Mouse (Mus musculus) C2C12 (cell line): Measurements from ENCODE around the gene Taf8. TPM values are rescaled to one million over a fixed set of nuclear protein-coding genes. Genes with fewer than 3 reads are reported as not detected.

Experiments
- H3K27me3 ChIP-seq: one replicate; pipeline ENCODE4 v1.6.1; 2011; ENCODE audit not compliant: control insufficient read depth, insufficient read depth, insufficient read length
- H3K36me3 ChIP-seq: one replicate; pipeline ENCODE4 v1.6.1; 2011; ENCODE audit not compliant: control insufficient read depth, insufficient read depth
- H3K4me3 ChIP-seq: one replicate; pipeline ENCODE4 v1.5.1; 2011; ENCODE audit warnings: mild to moderate bottlenecking, control low read depth; ENCODE audit not compliant: poor library complexity, insufficient read depth, severe bottlenecking
- H3K79me2 ChIP-seq: one replicate; pipeline ENCODE4 v1.6.1; 2011; ENCODE audit not compliant: control insufficient read depth, insufficient read depth
- H3K79me3 ChIP-seq: one replicate; pipeline ENCODE4 v1.6.1; 2011; ENCODE audit warnings: low read depth, control low read depth
- H3ac ChIP-seq: one replicate; pipeline ENCODE3; 2011; ENCODE audit warnings: low read depth; ENCODE audit not compliant: control insufficient read depth, insufficient read length
- CEBPB ChIP-seq: IDR thresholded peaks from one replicate; pipeline ENCODE4 v1.6.1; 2011; ENCODE audit warnings: low read depth, mild to moderate bottlenecking, control low read depth, moderate library complexity
- CTCF ChIP-seq: IDR thresholded peaks from one replicate; pipeline ENCODE4 v1.5.1; 2011; ENCODE audit not compliant: control insufficient read depth, insufficient read depth, insufficient read length
- FOSL1 ChIP-seq: IDR thresholded peaks from one replicate; pipeline ENCODE4 v1.8.0; 2011; ENCODE audit warnings: mild to moderate bottlenecking, low read length; ENCODE audit not compliant: poor library complexity, insufficient read depth, severe bottlenecking
- MAX ChIP-seq: IDR thresholded peaks from one replicate; pipeline ENCODE4 v1.6.1; 2011; ENCODE audit warnings: mild to moderate bottlenecking, control low read depth
- MYOD1 ChIP-seq: IDR thresholded peaks from one replicate; pipeline ENCODE4 v1.6.1; 2011; ENCODE audit warnings: low read depth; ENCODE audit not compliant: control insufficient read depth, insufficient read length
- MYOG ChIP-seq: IDR thresholded peaks from one replicate; pipeline ENCODE4 v1.6.1; 2011; ENCODE audit not compliant: control insufficient read depth, insufficient read length; ENCODE audit errors: extremely low read depth
- USF1 ChIP-seq: IDR thresholded peaks from one replicate; pipeline ENCODE4 v1.6.1; 2011; ENCODE audit warnings: low read depth, mild to moderate bottlenecking, control low read depth, moderate library complexity
- polyA plus RNA-seq: library from polyadenylated mRNA; unstranded; fragments of >200 nt; fragmentation: generic; extraction: Trizol; gene quantifications from one replicate; pipeline ENCODE4 v1.2.1, GENCODE M21; 2012; ENCODE audit warnings: missing spikeins

Taf8 gene
- polyA plus RNA-seq, 1 experiment, result 12.2 TPM

GRCm38 (mm10) chr17:47445518-47445917 lies 56.6 kb downstream of the Taf8 start:
- H3K79me2 ChIP-seq, result no peaks in the 10 kb centered on the region
- no peaks in the 10 kb centered on the region for H3K79me3 ChIP-seq
- H3K4me3 ChIP-seq, result no peak overlapping the region
- H3K36me3 ChIP-seq, result no peaks in the 10 kb centered on the region
- TF ChIP-seq MAX (no peak), FOSL1 (no peak), CTCF (no peak), MYOD1 (no peak), USF1 (no peak), CEBPB (no peak), MYOG (no peak)
- no peak overlapping the region for H3ac ChIP-seq
- H3K27me3 ChIP-seq, result peaks cover 14% of the 10 kb centered on the region

GRCm38 (mm10) chr17:47444113-47444512 lies 58.0 kb downstream of the Taf8 start:
- TF ChIP-seq USF1 (no peak), CEBPB (no peak), CTCF (no peak), MYOD1 (no peak), MAX (no peak), MYOG (no peak)
- H3K27me3 ChIP-seq, result peaks cover 14% of the 10 kb centered on the region
- H3ac ChIP-seq, result no peak overlapping the region
- H3K36me3 ChIP-seq, result no peaks in the 10 kb centered on the region
- no peak overlapping the region for H3K4me3 ChIP-seq
- H3K79me3 ChIP-seq, result no peaks in the 10 kb centered on the region
- H3K79me2 ChIP-seq, result no peaks in the 10 kb centered on the region

GRCm38 (mm10) chr17:47442271-47442670 lies 59.8 kb downstream of the Taf8 start:
- TF ChIP-seq USF1 (no peak), CEBPB (no peak), MYOD1 (no peak), MAX (no peak), FOSL1 (no peak), MYOG (no peak), CTCF (no peak)
- H3K36me3 ChIP-seq, result no peaks in the 10 kb centered on the region
- no peak overlapping the region for H3ac ChIP-seq
- H3K4me3 ChIP-seq, result no peak overlapping the region
- no peaks in the 10 kb centered on the region for H3K79me3 ChIP-seq
- H3K27me3 ChIP-seq, result peaks cover 22% of the 10 kb centered on the region
- no peaks in the 10 kb centered on the region for H3K79me2 ChIP-seq

GRCm38 (mm10) chr17:47441296-47442051 lies 60.6 kb downstream of the Taf8 start:
- Histone ChIP-seq H3K36me3 (no peaks in the 10 kb centered on the region), H3K27me3 (peaks cover 30% of the 10 kb centered on the region), H3K79me2 (no peaks in the 10 kb centered on the region), H3ac (no peak overlapping the region), H3K4me3 (no peak overlapping the region), H3K79me3 (no peaks in the 10 kb centered on the region)
- TF ChIP-seq USF1, result peak; percentile 35
- no peak for TF ChIP-seq MYOD1

- H3K4me3 ChIP-seq, result no peak overlapping the region
- peaks cover 32% of the 10 kb centered on the region for H3K27me3 ChIP-seq
- H3K79me2 ChIP-seq, result no peaks in the 10 kb centered on the region
- H3ac ChIP-seq, result no peak overlapping the region
- no peaks in the 10 kb centered on the region for H3K79me3 ChIP-seq
- no peaks in the 10 kb centered on the region for H3K36me3 ChIP-seq
- no peak for TF ChIP-seq MAX
- TF ChIP-seq MYOD1, result no peak
- TF ChIP-seq FOSL1, result no peak
- no peak for TF ChIP-seq MYOG
- TF ChIP-seq USF1, result no peak
- no peak for TF ChIP-seq CEBPB
- TF ChIP-seq CTCF, result no peak
Observed at GRCm38 (mm10) chr17:47440359-47440890, 61.7 kb downstream of the Taf8 start.

- Histone ChIP-seq H3K27me3 (peaks cover 28% of the 10 kb centered on the region), H3K4me3 (no peak overlapping the region), H3K36me3 (no peaks in the 10 kb centered on the region), H3ac (no peak overlapping the region), H3K79me2 (no peaks in the 10 kb centered on the region), H3K79me3 (no peaks in the 10 kb centered on the region)
- TF ChIP-seq USF1 (no peak), MYOD1 (no peak), CTCF (no peak), CEBPB (no peak), MAX (no peak), FOSL1 (no peak), MYOG (no peak)
Observed at GRCm38 (mm10) chr17:47439396-47440028, 62.6 kb downstream of the Taf8 start.
